Mouse (Mus musculus): ENCODE data around the gene Fam185a. TPM values are rescaled to one million over a fixed set of nuclear protein-coding genes. Genes with fewer than 3 reads are reported as not detected.
A peak's percentile ranks its signal among the peaks of the same experiment; 100 is the strongest.

The Fam185a gene
- polyA plus RNA-seq, 1 experiment from 2014 or later: 6.2 TPM

DNA sequence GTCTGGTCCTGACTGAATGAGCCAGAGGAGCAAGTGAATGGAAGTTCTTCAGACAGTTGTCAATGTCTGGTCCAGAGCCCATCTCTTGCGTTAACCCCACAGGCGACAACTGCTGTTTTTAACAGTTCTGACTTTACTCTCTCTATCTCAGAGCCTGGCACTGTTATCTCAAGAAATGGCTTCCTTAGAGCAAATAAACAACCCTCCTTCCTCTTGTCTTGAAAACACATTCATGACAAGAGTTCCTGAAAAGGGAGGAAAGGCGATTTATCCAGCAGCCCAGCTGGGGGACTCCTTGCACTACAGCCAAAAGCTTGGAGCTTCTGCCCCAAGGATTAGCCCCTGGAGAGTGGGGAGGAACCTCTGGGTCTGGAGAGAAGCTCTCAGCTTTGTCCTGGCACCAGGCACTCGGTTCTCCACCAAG lies 102.7 kb downstream of the Fam185a start:
- Histone ChIP-seq H3K27ac (peak overlapping the region; percentile 86), H3K4me3 (replicated peaks) (no peak overlapping the region), H3K4me2 (no peak overlapping the region), H3K36me3 (no peaks in the 10 kb centered on the region), H3K27me3 (no peaks in the 10 kb centered on the region), H3K9me3 (replicated peaks) (no peaks in the 10 kb centered on the region), H3K9ac (no peak overlapping the region), H3K4me1 (0 out of 2 replicates have a peak, but pooled peaks cover 9% of the 10 kb centered on the region)
- no peak for ATAC-seq (replicated peaks; ENCODE audit: low FRiP score)
- WGBS: 67% methylated on average over 4 of the region's 4 CpGs

DNA sequence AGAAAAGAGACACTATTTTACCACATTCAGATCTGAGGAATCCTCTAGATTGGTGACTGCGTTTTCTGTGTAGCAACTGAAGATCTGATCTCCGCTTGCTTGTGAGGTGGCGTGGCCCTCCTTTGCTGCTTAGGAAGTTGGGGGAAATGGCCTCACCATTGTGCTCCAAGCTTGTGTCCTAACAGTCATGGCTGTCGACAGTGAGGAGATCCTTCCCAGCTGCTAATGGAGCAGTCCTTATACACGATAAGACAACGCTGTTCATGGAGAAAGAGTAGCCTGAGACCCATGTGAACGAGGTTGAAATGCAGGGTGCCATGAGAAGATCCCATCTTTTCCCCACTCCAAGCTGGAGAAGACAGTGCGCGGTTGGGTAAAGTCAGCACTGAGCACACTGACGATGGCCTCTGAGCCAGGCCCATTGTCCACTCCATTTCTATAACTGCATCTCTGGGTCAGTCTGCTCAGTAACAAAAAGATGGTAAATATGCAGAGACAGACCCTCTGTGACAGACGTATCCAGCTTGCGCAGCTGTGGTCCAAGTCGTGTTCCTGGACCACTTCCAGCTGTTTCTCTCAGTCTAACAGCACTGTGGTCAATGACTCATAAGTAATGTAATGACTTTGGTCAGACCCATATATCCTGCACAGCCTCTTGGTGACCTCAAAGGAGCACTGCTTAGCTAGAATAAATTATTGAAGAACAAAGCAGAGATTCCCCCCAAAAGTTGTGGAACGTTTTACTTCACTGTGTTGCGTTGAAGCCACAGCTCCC lies 103.5 kb downstream of the Fam185a start:
- ATAC-seq (replicated peaks; ENCODE audit: low FRiP score): peak; percentile 91
- H3K9me3 ChIP-seq (replicated peaks): no peaks in the 10 kb centered on the region
- no peaks in the 10 kb centered on the region for H3K27me3 ChIP-seq
- no peak overlapping the region for H3K9ac ChIP-seq
- H3K4me2 ChIP-seq: no peak overlapping the region
- H3K4me1 ChIP-seq: 0 out of 2 replicates have a peak, but pooled peaks cover 9% of the 10 kb centered on the region
- peak overlapping the region; percentile 86 for H3K27ac ChIP-seq
- H3K4me3 ChIP-seq (replicated peaks): no peak overlapping the region
- H3K36me3 ChIP-seq: no peaks in the 10 kb centered on the region
- 68% methylated on average over 15 of the region's 15 CpGs for WGBS

DNA sequence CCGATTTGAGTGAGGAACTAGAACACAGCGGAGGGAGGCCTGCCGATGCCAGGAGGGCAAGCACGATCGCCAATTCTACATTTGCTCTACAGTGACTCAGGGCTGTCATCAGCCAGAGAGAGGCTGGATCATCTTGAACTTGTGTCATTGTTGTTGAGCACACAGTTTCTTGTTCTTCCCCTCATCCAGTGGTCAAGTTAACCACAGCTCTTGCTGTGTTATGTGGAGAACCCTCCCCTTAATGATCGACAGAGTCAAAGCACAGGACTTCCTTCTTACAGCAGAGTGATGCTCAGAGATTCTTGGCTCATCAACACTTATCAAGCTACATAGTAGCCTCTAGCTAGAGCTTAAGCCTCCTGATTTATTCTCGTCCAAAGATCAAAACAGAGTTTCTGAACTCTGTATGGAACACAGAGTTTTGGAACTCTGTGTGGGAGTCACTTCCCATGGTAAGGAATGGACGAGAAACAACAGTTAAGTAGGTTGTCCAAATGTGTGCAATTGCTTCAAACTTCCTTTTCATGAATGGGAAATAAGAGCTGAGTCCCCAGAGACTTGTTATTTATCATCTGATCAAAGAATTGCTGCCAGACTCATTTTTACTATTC lies 104.5 kb downstream of the Fam185a start:
- peak; percentile 53 for ATAC-seq (replicated peaks; ENCODE audit: low FRiP score)
- no peaks in the 10 kb centered on the region for H3K9me3 ChIP-seq (replicated peaks)
- H3K36me3 ChIP-seq: no peaks in the 10 kb centered on the region
- no peaks in the 10 kb centered on the region for H3K27me3 ChIP-seq
- H3K4me2 ChIP-seq: no peak overlapping the region
- H3K4me1 ChIP-seq: 0 out of 2 replicates have a peak, but pooled peaks cover 9% of the 10 kb centered on the region
- peak overlapping the region; percentile 86 for H3K27ac ChIP-seq
- 73% methylated on average over 8 of the region's 8 CpGs for WGBS
- H3K9ac ChIP-seq: no peak overlapping the region
- no peak overlapping the region for H3K4me3 ChIP-seq (replicated peaks)

Other genes with a start within 250 kb of the Fam185a start
- gene Gsap, start 238.7 kb upstream of the Fam185a start, polyA plus RNA-seq (2015; fragmentation: Nextera tagmentation; extraction: Ambion mirVana): 1.6 and 2.0 TPM in 2 replicates
- gene Fgl2, start 52.3 kb upstream of the Fam185a start, polyA plus RNA-seq (2015; fragmentation: Nextera tagmentation; extraction: Ambion mirVana): 3.2 and 3.3 TPM in 2 replicates
- gene Ccdc146, start 281 bp upstream of the Fam185a start, polyA plus RNA-seq (2015; fragmentation: Nextera tagmentation; extraction: Ambion mirVana): not detected in 2 replicates
- 42.4 and 47.4 TPM in 2 replicates for gene Lrrc17, start 118.6 kb downstream of the Fam185a start, polyA plus RNA-seq (2015; fragmentation: Nextera tagmentation; extraction: Ambion mirVana)
- gene Fbxl13, start 220.7 kb downstream of the Fam185a start, polyA plus RNA-seq (2015; fragmentation: Nextera tagmentation; extraction: Ambion mirVana): 0.22 and 0.42 TPM in 2 replicates
- gene Armc10, start 220.9 kb downstream of the Fam185a start, polyA plus RNA-seq (2015; fragmentation: Nextera tagmentation; extraction: Ambion mirVana): 50.8 and 52.5 TPM in 2 replicates